8 mouse cellular contexts compared by ENCODE assay signal in the genomic region with DNA sequence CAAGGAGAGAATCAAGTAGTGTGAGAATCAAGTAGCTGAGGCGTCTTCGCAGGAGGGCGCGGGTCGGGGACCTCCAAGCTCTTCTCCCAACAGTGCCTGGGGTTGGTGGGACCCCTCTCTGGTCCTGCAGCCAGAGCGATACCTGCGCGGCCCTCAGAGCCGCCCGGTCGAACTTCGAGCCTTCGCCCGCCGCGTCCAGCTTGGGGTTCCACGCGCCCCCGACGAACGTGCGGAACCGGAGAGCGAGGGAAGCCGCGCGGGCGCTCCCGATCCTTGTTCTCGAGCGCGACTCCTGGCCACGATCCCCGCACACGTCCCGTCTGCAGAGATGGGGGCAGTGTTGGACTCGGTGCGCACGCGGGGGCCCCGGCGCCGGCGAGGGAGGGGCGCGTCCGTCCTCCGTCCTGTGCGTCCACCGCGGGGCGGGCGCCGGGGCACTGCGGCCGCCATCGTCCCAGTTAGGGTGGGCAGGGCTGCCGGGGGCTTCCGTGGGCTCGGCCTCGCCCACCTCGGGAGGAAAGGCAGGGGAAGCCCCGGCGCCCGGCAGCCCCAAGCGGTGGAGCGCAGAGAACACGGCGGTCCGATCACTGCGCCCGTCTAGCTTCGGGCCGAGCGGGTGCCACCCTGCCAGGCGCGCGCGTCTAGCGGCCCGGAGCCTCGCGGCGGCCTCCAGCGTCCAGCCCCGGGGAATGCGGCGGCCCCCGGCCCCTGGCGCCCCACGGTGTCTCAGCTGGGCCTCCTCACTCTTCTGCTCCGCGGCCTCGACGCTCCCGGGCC. TPM values are rescaled to one million over a fixed set of nuclear protein-coding genes. Genes with fewer than 3 reads are reported as not detected.
DNase-seq lines count a peak whose midpoint lies in the region; ATAC-seq and TF ChIP-seq lines count a peak whose summit lies in the region.

A gene (plus strand): TSS at position 556 of the 777 bp plus-strand sequence.

- H3K4me2 ChIP-seq in heart, embryonic 11.5 days, result peak within 1 kb of the TSS; percentile 80
- H3K4me2 ChIP-seq in kidney, embryonic 14.5 days (replicated peaks; ENCODE audit: low read depth, low read length), result peak within 1 kb of the TSS; percentile 62

- peak within 1 kb of the TSS; percentile 31 for H3K4me3 ChIP-seq in bone marrow macrophage, adult 2 months (ENCODE audit: insufficient read depth, low read length)
- H3K4me3 ChIP-seq in heart, embryonic 11.5 days (ENCODE audit: low read depth, low read length), result peak within 1 kb of the TSS; percentile 65
- peak within 1 kb of the TSS; percentile 55 for H3K4me3 ChIP-seq in kidney, embryonic 14.5 days (ENCODE audit: low read length)

- no peaks in the 10 kb centered on the region for H3K36me3 ChIP-seq in heart, embryonic 11.5 days (ENCODE audit: control insufficient read depth, insufficient read depth, low read length)
- no peaks in the 10 kb centered on the region for H3K36me3 ChIP-seq in kidney, embryonic 14.5 days (ENCODE audit: control insufficient read depth, insufficient read depth, low read length)

- peaks cover 45% of the 10 kb centered on the region for H3K27me3 ChIP-seq in heart, embryonic 11.5 days (ENCODE audit: control insufficient read depth, insufficient read depth, low read length)
- H3K27me3 ChIP-seq in kidney, embryonic 14.5 days (ENCODE audit: control insufficient read depth, insufficient read depth, low read length), result peaks cover 56% of the 10 kb centered on the region

- H3K4me1 ChIP-seq in bone marrow macrophage, adult 2 months (ENCODE audit: control insufficient read depth, insufficient read depth, low read length), result peaks cover 3% of the 10 kb centered on the region
- H3K4me1 ChIP-seq in heart, embryonic 11.5 days (ENCODE audit: control insufficient read depth, insufficient read depth, low read length), result no peaks in the 10 kb centered on the region
- H3K4me1 ChIP-seq in kidney, embryonic 14.5 days (ENCODE audit: control insufficient read depth, insufficient read depth, low read length), result no peaks in the 10 kb centered on the region

- peak; percentile 45 for ATAC-seq in CD4-positive, CD25-positive, alpha-beta regulatory T cell, adult 4 months
- peak; percentile 47; the same call in 1 of the 2 replicates for ATAC-seq in heart, embryonic 11.5 days (replicated peaks; ENCODE audit: insufficient number of reproducible peaks, low FRiP score, low TSS enrichment)
- peak; percentile 62; the same call in 1 of the 2 replicates for ATAC-seq in kidney, embryonic 14.5 days (ENCODE audit: low FRiP score, low TSS enrichment)

- H3K9ac ChIP-seq in heart, embryonic 11.5 days (ENCODE audit: low read depth, low read length), result peak within 1 kb of the TSS; percentile 75
- H3K9ac ChIP-seq in kidney, embryonic 14.5 days (ENCODE audit: low read depth, low read length), result peak within 1 kb of the TSS; percentile 65

- TF ChIP-seq CTCF in bone marrow macrophage, adult 2 months (IDR thresholded peaks at IDR 0.05; ENCODE audit: low read depth, low read length), result no peak

- WGBS in heart, embryonic 11.5 days (ENCODE audit: insufficient replicate concordance), result 2% methylated on average over 78 of the region's 96 CpGs
- WGBS in kidney, embryonic 14.5 days, result 2% methylated on average over 67 of the region's 96 CpGs

- peak; percentile 60 for DNase-seq in lung, postnatal 14 days
- no peak for DNase-seq in cerebellum, postnatal 14 days
- no peak for DNase-seq in right cerebral cortex, adult 18-20 months
- DNase-seq in ovary, adult 18-20 months (ENCODE audit: low spot score), result no peak

- no peak within 1 kb of the TSS for H3K27ac ChIP-seq in bone marrow macrophage, adult 2 months (ENCODE audit: insufficient read depth, low read depth, low read length)
- H3K27ac ChIP-seq in heart, embryonic 11.5 days (ENCODE audit: low read depth, low read length), result peak within 1 kb of the TSS; percentile 75
- H3K27ac ChIP-seq in kidney, embryonic 14.5 days (ENCODE audit: low read depth, low read length), result no peak within 1 kb of the TSS

- H3K9me3 ChIP-seq in heart, embryonic 11.5 days (replicated peaks; ENCODE audit: control insufficient read depth, low read length), result no peaks in the 10 kb centered on the region
- H3K9me3 ChIP-seq in kidney, embryonic 14.5 days (ENCODE audit: control insufficient read depth, low read length), result no peaks in the 10 kb centered on the region

- no peak for TF ChIP-seq POLR2A in bone marrow macrophage, adult 2 months (IDR thresholded peaks at IDR 0.05; ENCODE audit: borderline replicate concordance, low read depth, low read length)

RNA-seq across cellular contexts. Expression of the gene that starts here (rescaled TPM):
- polyA plus RNA-seq in CD4-positive, CD25-positive, alpha-beta regulatory T cell, adult 4 months (2017; shearing (Covaris generic)), result 10 to 100 TPM in 1 of 2 experiments, 1 to 10 TPM in 1; 8.9 to 12.5 TPM
- polyA plus RNA-seq in bone marrow macrophage, adult 2 months (2012; ENCODE audit: insufficient read depth, insufficient read length, missing spikeins), result not detected in 2 replicates
- polyA plus RNA-seq in heart, embryonic 11.5 days (2014; fragmentation: Nextera tagmentation; extraction: Ambion mirVana), result 6.7 and 6.9 TPM in 2 replicates
- polyA plus RNA-seq in kidney, embryonic 14.5 days (2014; fragmentation: Nextera tagmentation; extraction: Ambion mirVana), result 5.4 and 8.2 TPM in 2 replicates
